Mouse (Mus musculus): Measurements from ENCODE around the gene Ccdc172. TPM values are rescaled to one million over a fixed set of nuclear protein-coding genes. Genes with fewer than 3 reads are reported as not detected.

Gene Ccdc172
- total and polyA plus RNA-seq, 3 experiments: not detected

DNA sequence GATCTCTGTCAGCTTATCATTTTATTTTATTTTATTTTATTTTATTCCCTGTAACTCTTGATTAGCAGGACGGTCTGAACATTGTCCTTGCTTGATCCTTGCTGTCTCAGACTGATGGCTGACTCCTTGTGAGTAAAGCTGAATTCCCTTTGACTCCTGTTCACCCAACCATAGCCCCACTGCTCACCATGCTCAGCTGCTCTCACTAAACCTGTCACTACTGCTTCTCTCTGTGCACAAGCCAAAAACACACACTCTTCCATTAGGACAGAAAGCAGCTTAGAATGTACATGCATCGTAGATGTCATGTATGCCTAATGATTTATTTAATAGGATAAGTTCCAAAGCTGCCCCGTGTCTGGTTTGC, 61.3 kb downstream of the Ccdc172 start:
- Histone ChIP-seq H3K36me3 (ENCODE audit: control insufficient read depth, insufficient read depth, low read length) (no peaks in the 10 kb centered on the region), H3K79me2 (replicated peaks; ENCODE audit: control insufficient read depth, insufficient read depth, low read length) (no peaks in the 10 kb centered on the region), H3K27me3 (ENCODE audit: control insufficient read depth, insufficient read depth, low read length) (no peaks in the 10 kb centered on the region), H3K4me3 (no peak overlapping the region), H3K27ac (no peak overlapping the region), H3K9ac (ENCODE audit: low read depth, low read length) (no peak overlapping the region), H3K4me1 (ENCODE audit: control insufficient read depth, insufficient read depth, low read length) (no peaks in the 10 kb centered on the region)
- intact Hi-C loops (cut with DNase I): no loop called here
- 71% methylated on average over 3 of the region's 3 CpGs for WGBS
- DNase-seq: no peak
- no peak for TF ChIP-seq EP300 (IDR thresholded peaks at IDR 0.05; ENCODE audit: insufficient read depth, low read depth, low read length)
- TF ChIP-seq CTCF (IDR thresholded peaks at IDR 0.05): no peak
- TF ChIP-seq POLR2A (IDR thresholded peaks at IDR 0.05; ENCODE audit: insufficient read depth, low read depth, low read length): no peak

DNA sequence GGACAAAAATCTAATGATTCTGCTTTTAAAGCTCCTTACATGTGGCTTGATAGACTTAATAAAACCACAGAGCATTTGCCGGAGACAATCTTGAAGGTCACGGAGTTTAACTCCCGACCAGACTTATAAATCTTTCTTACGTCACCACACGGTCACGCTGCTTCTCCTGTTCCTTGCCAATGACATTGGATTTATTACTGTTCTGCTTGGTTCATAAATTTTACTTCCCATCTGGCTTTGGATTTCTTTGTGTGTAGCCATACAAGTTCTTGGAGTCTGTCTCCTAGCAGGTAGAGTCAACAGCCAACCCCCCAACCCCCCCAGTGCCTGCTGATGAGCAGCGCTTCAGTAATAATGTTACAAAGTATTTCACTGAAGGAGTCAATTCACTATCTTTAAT, 70.2 kb downstream of the Ccdc172 start:
- no peaks in the 10 kb centered on the region for H3K79me2 ChIP-seq (replicated peaks; ENCODE audit: control insufficient read depth, insufficient read depth, low read length)
- no peak overlapping the region for H3K4me3 ChIP-seq
- no peak for DNase-seq
- H3K4me1 ChIP-seq (ENCODE audit: control insufficient read depth, insufficient read depth, low read length): no peaks in the 10 kb centered on the region
- no peak overlapping the region for H3K27ac ChIP-seq
- TF ChIP-seq POLR2A (IDR thresholded peaks at IDR 0.05; ENCODE audit: insufficient read depth, low read depth, low read length): no peak
- TF ChIP-seq EP300 (IDR thresholded peaks at IDR 0.05; ENCODE audit: insufficient read depth, low read depth, low read length): no peak
- no peak for TF ChIP-seq CTCF (IDR thresholded peaks at IDR 0.05)
- H3K36me3 ChIP-seq (ENCODE audit: control insufficient read depth, insufficient read depth, low read length): no peaks in the 10 kb centered on the region
- no peaks in the 10 kb centered on the region for H3K27me3 ChIP-seq (ENCODE audit: control insufficient read depth, insufficient read depth, low read length)
- WGBS: 86% methylated on average over 7 of the region's 7 CpGs
- no peak overlapping the region for H3K9ac ChIP-seq (ENCODE audit: low read depth, low read length)
- intact Hi-C loops (cut with DNase I): no loop called here

DNA sequence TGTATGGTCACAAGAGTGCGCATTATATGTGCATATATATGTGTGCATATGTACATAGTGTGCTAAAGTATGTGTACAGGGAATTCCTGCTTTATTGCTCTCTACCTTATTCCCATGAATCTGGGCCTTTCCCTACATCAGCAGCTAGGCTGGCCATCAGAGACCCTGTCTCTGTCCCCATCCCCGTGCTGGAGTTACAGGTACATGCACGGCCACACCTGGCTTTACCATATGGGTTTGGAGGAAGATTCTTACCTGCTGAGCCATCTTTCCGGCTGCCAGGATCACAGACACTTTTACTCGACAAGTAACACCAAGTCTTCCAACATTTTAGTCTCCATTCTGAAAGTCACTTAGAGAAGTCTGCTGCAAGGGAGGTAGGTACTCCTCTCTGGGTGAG, 71.2 kb downstream of the Ccdc172 start:
- intact Hi-C loops (cut with DNase I): no loop called here
- H3K27me3 ChIP-seq (ENCODE audit: control insufficient read depth, insufficient read depth, low read length): no peaks in the 10 kb centered on the region
- H3K79me2 ChIP-seq (replicated peaks; ENCODE audit: control insufficient read depth, insufficient read depth, low read length): no peaks in the 10 kb centered on the region
- TF ChIP-seq EP300 (IDR thresholded peaks at IDR 0.05; ENCODE audit: insufficient read depth, low read depth, low read length): no peak
- no peak for TF ChIP-seq POLR2A (IDR thresholded peaks at IDR 0.05; ENCODE audit: insufficient read depth, low read depth, low read length)
- no peak for TF ChIP-seq CTCF (IDR thresholded peaks at IDR 0.05)
- WGBS: 86% methylated on average over 5 of the region's 5 CpGs
- H3K27ac ChIP-seq: no peak overlapping the region
- DNase-seq: no peak
- H3K36me3 ChIP-seq (ENCODE audit: control insufficient read depth, insufficient read depth, low read length): no peaks in the 10 kb centered on the region
- no peak overlapping the region for H3K9ac ChIP-seq (ENCODE audit: low read depth, low read length)
- H3K4me1 ChIP-seq (ENCODE audit: control insufficient read depth, insufficient read depth, low read length): no peaks in the 10 kb centered on the region
- no peak overlapping the region for H3K4me3 ChIP-seq

DNA sequence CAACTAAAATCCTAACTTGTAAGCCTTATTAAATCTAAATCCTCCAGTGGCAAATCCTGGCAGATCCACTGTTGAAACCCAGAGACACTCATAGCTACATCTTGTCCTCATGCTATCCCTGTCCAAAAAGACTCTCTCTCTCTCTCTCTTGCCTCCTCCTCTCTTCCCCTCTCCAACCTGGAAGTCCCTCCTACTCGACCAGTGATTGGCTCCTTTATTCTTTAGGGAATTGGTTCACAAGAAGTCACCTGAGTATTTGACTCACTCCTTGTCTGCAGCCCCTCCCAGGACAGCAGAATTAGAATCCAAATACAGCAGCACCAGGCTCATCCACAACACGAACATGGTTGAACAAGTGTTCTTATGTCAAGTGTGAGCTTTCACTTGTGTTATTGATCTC, 74.3 kb downstream of the Ccdc172 start:
- H3K4me1 ChIP-seq (ENCODE audit: control insufficient read depth, insufficient read depth, low read length): no peaks in the 10 kb centered on the region
- intact Hi-C loops (cut with DNase I): no loop called here
- TF ChIP-seq CTCF (IDR thresholded peaks at IDR 0.05) (no peak), POLR2A (IDR thresholded peaks at IDR 0.05; ENCODE audit: insufficient read depth, low read depth, low read length) (no peak), EP300 (IDR thresholded peaks at IDR 0.05; ENCODE audit: insufficient read depth, low read depth, low read length) (no peak)
- WGBS: 60% methylated on average over 2 of the region's 2 CpGs
- no peak for DNase-seq
- H3K9ac ChIP-seq (ENCODE audit: low read depth, low read length): no peak overlapping the region
- H3K79me2 ChIP-seq (replicated peaks; ENCODE audit: control insufficient read depth, insufficient read depth, low read length): no peaks in the 10 kb centered on the region
- no peaks in the 10 kb centered on the region for H3K27me3 ChIP-seq (ENCODE audit: control insufficient read depth, insufficient read depth, low read length)
- H3K36me3 ChIP-seq (ENCODE audit: control insufficient read depth, insufficient read depth, low read length): no peaks in the 10 kb centered on the region
- H3K4me3 ChIP-seq: no peak overlapping the region
- no peak overlapping the region for H3K27ac ChIP-seq

DNA sequence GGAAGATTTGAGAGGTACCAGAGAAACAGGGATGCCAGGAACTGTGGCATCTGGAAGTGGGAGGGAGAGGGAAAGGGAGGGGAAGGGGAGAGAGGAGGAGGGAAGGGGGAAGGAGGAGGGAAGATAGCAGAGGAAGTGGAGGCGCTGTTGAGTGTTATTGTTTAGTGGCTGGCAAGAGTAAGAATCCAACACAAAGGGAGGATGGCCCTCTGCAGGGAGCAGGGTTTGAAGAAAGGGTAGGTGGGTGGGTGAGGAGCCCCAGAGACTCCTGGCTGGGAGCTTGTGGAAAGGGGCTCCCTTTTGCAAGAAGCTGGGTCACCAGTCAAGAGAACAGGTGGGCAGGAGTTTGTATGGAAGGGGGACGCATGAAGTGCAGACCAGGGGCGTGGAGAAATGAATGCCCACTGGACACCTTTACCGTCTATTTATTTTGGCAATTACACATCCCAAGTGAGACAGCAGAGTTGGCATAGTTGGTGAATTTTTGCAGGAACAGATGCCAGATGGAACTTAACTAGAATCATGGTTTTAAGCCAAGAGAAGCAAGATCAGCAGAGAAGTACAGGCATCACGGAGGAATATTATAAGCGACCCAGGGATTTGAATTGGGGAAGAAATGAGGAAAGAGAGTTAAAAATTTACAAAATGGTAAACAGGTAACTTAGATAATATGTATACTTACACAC, 78.6 kb downstream of the Ccdc172 start:
- Histone ChIP-seq H3K9ac (ENCODE audit: low read depth, low read length) (no peak overlapping the region), H3K27me3 (ENCODE audit: control insufficient read depth, insufficient read depth, low read length) (no peaks in the 10 kb centered on the region), H3K27ac (no peak overlapping the region), H3K4me1 (ENCODE audit: control insufficient read depth, insufficient read depth, low read length) (no peaks in the 10 kb centered on the region), H3K4me3 (no peak overlapping the region), H3K36me3 (ENCODE audit: control insufficient read depth, insufficient read depth, low read length) (no peaks in the 10 kb centered on the region), H3K79me2 (replicated peaks; ENCODE audit: control insufficient read depth, insufficient read depth, low read length) (no peaks in the 10 kb centered on the region)
- no peak for DNase-seq
- intact Hi-C loops (cut with DNase I): no loop called here
- TF ChIP-seq EP300 (IDR thresholded peaks at IDR 0.05; ENCODE audit: insufficient read depth, low read depth, low read length): no peak
- no peak for TF ChIP-seq POLR2A (IDR thresholded peaks at IDR 0.05; ENCODE audit: insufficient read depth, low read depth, low read length)
- no peak for TF ChIP-seq CTCF (IDR thresholded peaks at IDR 0.05)
- 64% methylated on average over 6 of the region's 6 CpGs for WGBS

DNA sequence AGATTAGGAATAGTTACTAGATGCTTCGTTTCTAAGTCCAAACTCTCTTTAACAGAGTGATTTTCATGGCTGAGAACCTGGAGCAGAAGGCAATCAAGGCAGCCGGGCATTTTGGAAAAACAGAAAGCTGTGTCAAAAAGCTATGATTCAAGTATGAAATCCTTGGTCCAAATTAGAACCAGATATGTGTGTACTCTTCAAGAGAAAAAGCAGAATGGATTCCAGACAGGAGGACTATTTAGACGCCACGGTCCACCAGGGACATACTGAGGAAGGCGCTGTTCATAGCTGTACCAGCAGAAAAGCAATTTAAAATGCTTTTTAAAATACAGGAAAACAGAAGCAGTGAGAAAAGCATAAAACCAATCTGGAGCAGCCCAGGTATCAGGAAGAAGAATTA, 88.6 kb downstream of the Ccdc172 start:
- H3K4me1 ChIP-seq (ENCODE audit: control insufficient read depth, insufficient read depth, low read length): no peaks in the 10 kb centered on the region
- H3K27me3 ChIP-seq (ENCODE audit: control insufficient read depth, insufficient read depth, low read length): no peaks in the 10 kb centered on the region
- no peak for DNase-seq
- no peaks in the 10 kb centered on the region for H3K36me3 ChIP-seq (ENCODE audit: control insufficient read depth, insufficient read depth, low read length)
- TF ChIP-seq EP300 (IDR thresholded peaks at IDR 0.05; ENCODE audit: insufficient read depth, low read depth, low read length): no peak
- intact Hi-C loops (cut with DNase I): no loop called here
- WGBS: 87% methylated on average over 5 of the region's 5 CpGs
- no peaks in the 10 kb centered on the region for H3K79me2 ChIP-seq (replicated peaks; ENCODE audit: control insufficient read depth, insufficient read depth, low read length)
- H3K9ac ChIP-seq (ENCODE audit: low read depth, low read length): no peak overlapping the region
- H3K4me3 ChIP-seq: no peak overlapping the region
- no peak overlapping the region for H3K27ac ChIP-seq

Other genes starting within 250 kb of the Ccdc172 start
- 1 to 10 TPM; 4.1 to 5.4 TPM for gene Gfra1, start 56.1 kb upstream of the Ccdc172 start, total RNA-seq (2021)
- gene Gfra1, start 56.1 kb upstream of the Ccdc172 start, polyA plus RNA-seq (2012; rRNA removed): 2.3 and 6.2 TPM in 2 replicates
- gene Pnlip, start 140.5 kb downstream of the Ccdc172 start, total RNA-seq (2021): not detected
- gene Pnlip, start 140.5 kb downstream of the Ccdc172 start, polyA plus RNA-seq (2012; rRNA removed): 0.29 TPM in 1 of 2 replicates, not detected in the other
- gene Pnliprp1, start 216.9 kb downstream of the Ccdc172 start, total RNA-seq (2021): not detected
- 0.68 TPM in 1 of 2 replicates, not detected in the other for gene Pnliprp1, start 216.9 kb downstream of the Ccdc172 start, polyA plus RNA-seq (2012; rRNA removed)
- not detected for gene Pnliprp2, start 247.7 kb downstream of the Ccdc172 start, total RNA-seq (2021)
- not detected in 2 replicates for gene Pnliprp2, start 247.7 kb downstream of the Ccdc172 start, polyA plus RNA-seq (2012; rRNA removed)